Mouse (Mus musculus): ENCODE results near the gene Ctnna2. TPM values are rescaled to one million over a fixed set of nuclear protein-coding genes. Genes with fewer than 3 reads are reported as not detected.

Ctnna2 gene
- total RNA-seq, 2 experiments from 2014 or later: 2.6 to 3.5 TPM

GRCm38 (mm10) chr6:77603914-77604313, 375.6 kb downstream of the Ctnna2 start:
- DNase-seq (ENCODE audit: low spot score in 2 of 2): no peak

GRCm38 (mm10) chr6:77599244-77599643, 380.3 kb downstream of the Ctnna2 start:
- no peak for DNase-seq (ENCODE audit: low spot score in 2 of 2)

- DNase-seq (ENCODE audit: low spot score in 2 of 2): no peak
Observed at GRCm38 (mm10) chr6:77582568-77582967, 396.9 kb downstream of the Ctnna2 start.

- DNase-seq (ENCODE audit: low spot score in 2 of 2): no peak
Observed at GRCm38 (mm10) chr6:77580926-77581325, 398.6 kb downstream of the Ctnna2 start.

- DNase-seq (ENCODE audit: low spot score in 2 of 2): no peak
Observed at GRCm38 (mm10) chr6:77578612-77579011, 400.9 kb downstream of the Ctnna2 start.

- no peak for DNase-seq (ENCODE audit: low spot score in 2 of 2)
Observed at GRCm38 (mm10) chr6:77577585-77577984, 401.9 kb downstream of the Ctnna2 start.

GRCm38 (mm10) chr6:77572614-77573013, 406.9 kb downstream of the Ctnna2 start:
- no peak for DNase-seq (ENCODE audit: low spot score in 2 of 2)

GRCm38 (mm10) chr6:77569851-77570250, 409.6 kb downstream of the Ctnna2 start:
- no peak for DNase-seq (ENCODE audit: low spot score in 2 of 2)

GRCm38 (mm10) chr6:77556181-77556580, 423.3 kb downstream of the Ctnna2 start:
- no peak for DNase-seq (ENCODE audit: low spot score in 2 of 2)

GRCm38 (mm10) chr6:77537055-77537807, 442.3 kb downstream of the Ctnna2 start:
- DNase-seq (ENCODE audit: low spot score in 2 of 2): no peak

GRCm38 (mm10) chr6:77527636-77528035, 451.9 kb downstream of the Ctnna2 start:
- no peak for DNase-seq (ENCODE audit: low spot score in 2 of 2)

GRCm38 (mm10) chr6:77521836-77522235, 457.7 kb downstream of the Ctnna2 start:
- no peak for DNase-seq (ENCODE audit: low spot score in 2 of 2)

- DNase-seq (ENCODE audit: low spot score in 2 of 2): no peak
Observed at GRCm38 (mm10) chr6:77516515-77516914, 463.0 kb downstream of the Ctnna2 start.

- DNase-seq (ENCODE audit: low spot score in 2 of 2): no peak
Observed at GRCm38 (mm10) chr6:77511805-77512204, 467.7 kb downstream of the Ctnna2 start.

- DNase-seq (ENCODE audit: low spot score in 2 of 2): no peak
Observed at GRCm38 (mm10) chr6:77491721-77492120, 487.8 kb downstream of the Ctnna2 start.

- no peak for DNase-seq (ENCODE audit: low spot score in 2 of 2)
Observed at GRCm38 (mm10) chr6:77486658-77487057, 492.8 kb downstream of the Ctnna2 start.

GRCm38 (mm10) chr6:77482081-77482480, 497.4 kb downstream of the Ctnna2 start:
- DNase-seq (ENCODE audit: low spot score in 2 of 2): no peak

- peak; percentile 22 to 28 for DNase-seq (ENCODE audit: low spot score in 2 of 2)
Observed at GRCm38 (mm10) chr6:77475354-77475753, 504.1 kb downstream of the Ctnna2 start.

GRCm38 (mm10) chr6:77473256-77473655, 506.2 kb downstream of the Ctnna2 start:
- no peak for DNase-seq (ENCODE audit: low spot score in 2 of 2)

- DNase-seq (ENCODE audit: low spot score in 2 of 2): no peak
Observed at GRCm38 (mm10) chr6:77468058-77468457, 511.4 kb downstream of the Ctnna2 start.

- DNase-seq (ENCODE audit: low spot score in 2 of 2): no peak
Observed at GRCm38 (mm10) chr6:77462737-77463136, 516.8 kb downstream of the Ctnna2 start.

GRCm38 (mm10) chr6:77457919-77458318, 521.6 kb downstream of the Ctnna2 start:
- no peak for DNase-seq (ENCODE audit: low spot score in 2 of 2)

- no peak for DNase-seq (ENCODE audit: low spot score in 2 of 2)
Observed at GRCm38 (mm10) chr6:77446861-77447260, 532.6 kb downstream of the Ctnna2 start.
